Mouse (Mus musculus): Measurements from ENCODE around the gene Asgr2. TPM values are rescaled to one million over a fixed set of nuclear protein-coding genes. Genes with fewer than 3 reads are reported as not detected.
"Not testable (repeated sequence)": the region's sequence is repeated elsewhere in the genome, so short reads cannot be mapped to it uniquely, and the experiment has no call there.

Gene Asgr2
- polyA plus RNA-seq, 1 experiment from 2014 or later: not detected

DNA sequence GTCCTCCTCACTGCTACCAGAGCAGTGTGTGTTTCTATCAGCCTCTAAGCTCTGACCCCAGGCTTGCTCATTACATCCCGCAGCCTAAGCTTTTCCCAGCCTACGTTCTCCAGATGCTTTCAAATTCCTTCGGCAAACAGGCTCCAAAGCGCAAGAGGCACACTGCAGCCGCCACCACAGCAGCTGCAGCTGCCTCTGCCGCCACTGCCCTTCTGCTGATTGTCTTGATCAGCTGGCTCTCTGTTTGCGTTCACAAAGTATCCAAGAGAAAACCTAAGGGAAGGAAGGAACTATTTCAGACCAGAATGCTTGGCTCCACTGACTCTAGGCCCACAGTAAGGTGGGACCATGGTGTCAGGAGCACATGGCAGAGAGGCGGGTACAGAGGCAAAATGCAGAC is 14.6 kb downstream of the Asgr2 start:
- H3K4me3 ChIP-seq (ENCODE audit: low read depth, low read length): no peak overlapping the region
- ATAC-seq: no peak
- no peaks in the 10 kb centered on the region for H3K27me3 ChIP-seq (ENCODE audit: control insufficient read depth, insufficient read depth, low read depth, low read length)
- H3K4me1 ChIP-seq (ENCODE audit: control insufficient read depth, insufficient read depth, low read length): no peaks in the 10 kb centered on the region
- H3K4me2 ChIP-seq (ENCODE audit: low read length): no peak overlapping the region
- no peaks in the 10 kb centered on the region for H3K36me3 ChIP-seq (ENCODE audit: control insufficient read depth, insufficient read depth, low read length)
- no peak overlapping the region for H3K9ac ChIP-seq (ENCODE audit: low read depth, low read length)
- H3K27ac ChIP-seq (ENCODE audit: low read length): no peak overlapping the region
- 69% methylated on average over 8 of the region's 8 CpGs for WGBS
- H3K9me3 ChIP-seq (replicated peaks; ENCODE audit: control insufficient read depth, low read length, poor library complexity, severe bottlenecking): no peaks in the 10 kb centered on the region

DNA sequence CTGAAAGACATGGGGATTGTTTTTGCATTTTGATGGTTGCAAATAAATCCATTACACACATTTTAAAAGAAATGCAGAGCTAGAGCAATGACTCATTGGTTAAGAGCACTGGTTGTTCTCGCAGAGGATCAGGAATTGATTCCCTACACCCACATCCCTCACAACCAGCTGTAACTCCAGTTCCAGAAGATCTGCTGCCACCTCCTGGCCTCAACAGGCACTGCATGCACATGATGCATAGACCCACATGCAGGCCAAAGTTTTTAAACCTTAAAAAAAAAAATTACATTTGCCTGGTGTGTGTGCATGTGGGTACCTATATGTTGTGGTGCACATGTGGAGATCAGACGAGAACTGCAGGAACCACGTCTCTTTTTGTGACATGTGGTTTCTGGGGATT is 17.7 kb downstream of the Asgr2 start:
- no peak overlapping the region for H3K9ac ChIP-seq (ENCODE audit: low read depth, low read length)
- no peak overlapping the region for H3K4me2 ChIP-seq (ENCODE audit: low read length)
- no peak overlapping the region for H3K27ac ChIP-seq (ENCODE audit: low read length)
- no peaks in the 10 kb centered on the region for H3K36me3 ChIP-seq (ENCODE audit: control insufficient read depth, insufficient read depth, low read length)
- no peaks in the 10 kb centered on the region for H3K4me1 ChIP-seq (ENCODE audit: control insufficient read depth, insufficient read depth, low read length)
- H3K27me3 ChIP-seq (ENCODE audit: control insufficient read depth, insufficient read depth, low read depth, low read length): no peaks in the 10 kb centered on the region
- ATAC-seq: no peak
- 70% methylated on average over 3 of the region's 3 CpGs for WGBS
- no peak overlapping the region for H3K4me3 ChIP-seq (ENCODE audit: low read depth, low read length)
- no peaks in the 10 kb centered on the region for H3K9me3 ChIP-seq (replicated peaks; ENCODE audit: control insufficient read depth, low read length, poor library complexity, severe bottlenecking)

DNA sequence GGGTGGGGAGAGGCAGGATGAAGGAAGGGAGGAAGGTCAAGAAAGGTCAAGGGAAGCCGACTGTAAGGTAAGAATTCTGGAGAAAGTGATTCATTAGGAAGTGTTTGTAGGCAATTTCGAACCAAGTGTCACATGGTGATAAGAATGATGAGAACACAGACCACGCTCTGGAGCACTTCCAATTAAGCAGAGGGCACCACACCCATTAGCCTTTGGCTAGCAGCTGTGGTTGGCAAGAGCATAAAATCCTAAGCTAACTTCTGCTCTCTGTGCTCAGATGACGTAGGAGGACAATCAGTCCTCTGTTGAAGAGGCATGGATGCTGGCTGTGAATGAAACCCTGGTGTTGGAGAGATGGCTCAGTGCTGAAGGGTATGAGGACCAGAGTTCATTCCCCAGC is 22.1 kb downstream of the Asgr2 start:
- H3K4me2 ChIP-seq (ENCODE audit: low read length): no peak overlapping the region
- H3K4me1 ChIP-seq (ENCODE audit: control insufficient read depth, insufficient read depth, low read length): no peaks in the 10 kb centered on the region
- no peak overlapping the region for H3K9ac ChIP-seq (ENCODE audit: low read depth, low read length)
- 70% methylated on average over 4 of the region's 4 CpGs for WGBS
- no peak overlapping the region for H3K4me3 ChIP-seq (ENCODE audit: low read depth, low read length)
- H3K36me3 ChIP-seq (ENCODE audit: control insufficient read depth, insufficient read depth, low read length): no peaks in the 10 kb centered on the region
- no peaks in the 10 kb centered on the region for H3K27me3 ChIP-seq (ENCODE audit: control insufficient read depth, insufficient read depth, low read depth, low read length)
- ATAC-seq: no peak
- H3K9me3 ChIP-seq (replicated peaks; ENCODE audit: control insufficient read depth, low read length, poor library complexity, severe bottlenecking): no peaks in the 10 kb centered on the region
- H3K27ac ChIP-seq (ENCODE audit: low read length): no peak overlapping the region

DNA sequence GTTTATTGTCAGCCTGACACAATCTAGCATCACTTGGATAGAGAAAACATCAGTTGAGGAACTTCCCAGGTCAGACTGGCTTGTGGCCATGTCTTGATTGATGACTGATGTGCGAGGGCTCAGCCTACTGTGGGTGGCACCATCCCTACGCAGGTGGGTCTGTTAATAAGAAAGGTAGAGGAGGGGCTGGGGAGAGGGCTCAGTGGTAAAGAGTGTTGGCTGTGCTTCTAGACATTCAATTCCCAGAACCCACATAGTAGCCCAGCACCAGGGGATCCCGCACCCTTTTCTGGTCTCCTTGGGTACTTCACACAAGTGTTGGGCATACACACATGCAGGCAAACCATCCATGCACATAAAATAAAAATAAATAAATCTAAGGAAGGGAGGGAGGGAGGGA is 23.5 kb downstream of the Asgr2 start:
- no peaks in the 10 kb centered on the region for H3K27me3 ChIP-seq (ENCODE audit: control insufficient read depth, insufficient read depth, low read depth, low read length)
- H3K27ac ChIP-seq (ENCODE audit: low read length): no peak overlapping the region
- H3K4me1 ChIP-seq (ENCODE audit: control insufficient read depth, insufficient read depth, low read length): no peaks in the 10 kb centered on the region
- H3K36me3 ChIP-seq (ENCODE audit: control insufficient read depth, insufficient read depth, low read length): no peaks in the 10 kb centered on the region
- H3K9ac ChIP-seq (ENCODE audit: low read depth, low read length): no peak overlapping the region
- H3K9me3 ChIP-seq (replicated peaks; ENCODE audit: control insufficient read depth, low read length, poor library complexity, severe bottlenecking): peaks cover 3% of the 10 kb centered on the region; the same call in 1 of the 2 replicates
- no peak overlapping the region for H3K4me3 ChIP-seq (ENCODE audit: low read depth, low read length)
- ATAC-seq: no peak
- WGBS: 93% methylated on average over 3 of the region's 3 CpGs
- no peak overlapping the region for H3K4me2 ChIP-seq (ENCODE audit: low read length)

DNA sequence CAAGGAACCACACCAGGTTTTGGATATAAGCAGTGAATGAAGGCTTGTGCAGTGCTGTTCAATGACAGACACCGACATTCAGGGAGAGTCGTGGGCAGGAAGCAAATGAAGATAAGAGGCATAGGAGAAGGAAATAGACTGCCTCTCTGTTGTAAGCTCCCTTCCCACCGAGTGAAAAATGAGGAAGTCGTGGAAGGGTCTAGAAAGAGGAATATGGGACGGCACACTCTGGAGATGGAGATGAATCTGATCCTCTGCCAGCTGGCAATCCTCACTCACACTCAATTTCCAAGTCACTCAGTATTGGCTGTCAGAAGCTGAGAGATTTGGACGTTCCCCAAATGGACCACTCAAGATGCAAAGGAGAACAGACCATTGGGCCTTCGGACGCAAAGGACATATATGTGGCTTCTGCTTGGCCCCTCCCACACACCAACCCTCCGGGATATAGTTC is 37.5 kb downstream of the Asgr2 start, which contains the start of gene Mgl2:
Gene Mgl2, plus strand, starts transcription at position 404 of the 454 bp plus-strand sequence.
- 88% methylated on average over 9 of the region's 9 CpGs for WGBS

DNA sequence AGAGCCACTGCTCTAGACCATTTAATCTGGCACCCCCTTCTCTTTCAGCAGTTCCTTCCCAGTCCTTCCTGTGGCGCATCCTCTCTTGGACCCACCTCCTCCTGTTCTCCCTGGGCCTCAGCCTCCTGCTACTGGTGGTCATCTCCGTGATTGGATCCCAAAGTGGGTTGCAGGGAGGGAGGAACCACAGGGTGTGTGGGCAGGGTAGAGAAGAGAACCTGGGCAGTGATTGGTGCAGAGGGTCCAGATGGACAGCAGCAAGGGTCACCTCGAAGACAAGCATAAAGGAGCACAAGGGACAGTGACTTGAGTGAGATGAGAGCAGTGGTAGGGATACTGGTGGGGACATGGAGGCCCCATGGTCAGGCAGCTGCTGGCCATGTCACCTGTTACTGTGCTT is 42.6 kb downstream of the Asgr2 start:
- not testable (repeated sequence) for H3K4me2 ChIP-seq (ENCODE audit: low read length); H3K27me3 ChIP-seq (ENCODE audit: control insufficient read depth, insufficient read depth, low read depth, low read length); H3K9me3 ChIP-seq (replicated peaks; ENCODE audit: control insufficient read depth, low read length, poor library complexity, severe bottlenecking); ATAC-seq; H3K9ac ChIP-seq (ENCODE audit: low read depth, low read length); H3K4me1 ChIP-seq (ENCODE audit: control insufficient read depth, insufficient read depth, low read length); H3K27ac ChIP-seq (ENCODE audit: low read length); H3K36me3 ChIP-seq (ENCODE audit: control insufficient read depth, insufficient read depth, low read length); H3K4me3 ChIP-seq (ENCODE audit: low read depth, low read length)
- WGBS: 72% methylated on average over 3 of the region's 3 CpGs

More for the DNA sequence above, 37.5 kb downstream of the Asgr2 start, which contains the start of gene Mgl2:
- Histone ChIP-seq H3K27me3 (ENCODE audit: control insufficient read depth, insufficient read depth, low read depth, low read length) (no peaks in the 10 kb centered on the region), H3K4me1 (ENCODE audit: control insufficient read depth, insufficient read depth, low read length) (no peaks in the 10 kb centered on the region), H3K9me3 (replicated peaks; ENCODE audit: control insufficient read depth, low read length, poor library complexity, severe bottlenecking) (no peaks in the 10 kb centered on the region), H3K4me2 (ENCODE audit: low read length) (no peak within 1 kb of the TSS), H3K4me3 (ENCODE audit: low read depth, low read length) (no peak within 1 kb of the TSS), H3K9ac (ENCODE audit: low read depth, low read length) (no peak within 1 kb of the TSS), H3K36me3 (ENCODE audit: control insufficient read depth, insufficient read depth, low read length) (no peaks in the 10 kb centered on the region), H3K27ac (ENCODE audit: low read length) (no peak within 1 kb of the TSS)
- no peak for ATAC-seq

DNA sequence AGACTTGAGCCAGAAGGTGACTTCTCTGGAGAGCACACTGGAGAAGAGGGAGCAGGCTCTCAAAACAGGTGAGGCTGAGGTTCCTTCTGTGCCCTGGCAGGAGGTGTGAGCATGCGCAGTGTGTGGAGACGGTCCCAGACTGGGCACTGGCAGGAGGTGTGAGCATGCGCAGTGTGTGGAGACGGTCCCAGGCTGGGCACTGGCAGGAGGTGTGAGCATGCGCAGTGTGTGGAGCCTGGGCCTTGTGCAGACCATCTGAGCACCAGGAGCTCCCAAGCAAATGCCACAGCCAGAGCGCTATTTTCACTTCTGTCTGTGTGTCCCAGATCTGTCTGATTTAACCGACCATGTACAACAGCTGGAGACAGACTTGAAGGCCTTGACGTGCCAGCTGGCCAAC is 43.5 kb downstream of the Asgr2 start:
- not testable (repeated sequence) for ATAC-seq; H3K36me3 ChIP-seq (ENCODE audit: control insufficient read depth, insufficient read depth, low read length); H3K9ac ChIP-seq (ENCODE audit: low read depth, low read length); H3K4me2 ChIP-seq (ENCODE audit: low read length); H3K27ac ChIP-seq (ENCODE audit: low read length); H3K4me3 ChIP-seq (ENCODE audit: low read depth, low read length); H3K4me1 ChIP-seq (ENCODE audit: control insufficient read depth, insufficient read depth, low read length); H3K9me3 ChIP-seq (replicated peaks; ENCODE audit: control insufficient read depth, low read length, poor library complexity, severe bottlenecking); H3K27me3 ChIP-seq (ENCODE audit: control insufficient read depth, insufficient read depth, low read depth, low read length)
- 93% methylated on average over 8 of the region's 8 CpGs for WGBS

DNA sequence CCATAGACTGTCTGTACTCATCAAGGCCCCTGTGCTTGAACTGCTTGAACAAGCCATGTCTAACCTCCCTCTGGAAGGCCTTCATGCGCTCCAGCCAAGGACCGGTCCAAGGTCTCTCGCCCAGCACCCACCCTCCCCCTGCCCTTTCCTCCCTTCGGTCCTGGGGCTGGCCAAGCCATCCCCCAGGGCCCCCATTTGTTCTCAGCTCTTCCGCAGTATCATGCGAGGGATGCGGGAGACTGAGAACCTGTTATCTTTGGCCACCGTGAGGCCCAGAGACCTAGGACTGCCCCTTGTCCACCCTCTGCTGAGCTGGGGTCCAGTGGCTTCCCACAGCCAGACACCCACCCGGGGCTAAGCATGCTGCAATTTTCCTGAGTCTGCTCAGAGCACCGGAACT is 46.7 kb downstream of the Asgr2 start:
- Histone ChIP-seq H3K36me3 (ENCODE audit: control insufficient read depth, insufficient read depth, low read length) (no peaks in the 10 kb centered on the region), H3K4me3 (ENCODE audit: low read depth, low read length) (no peak overlapping the region), H3K27ac (ENCODE audit: low read length) (no peak overlapping the region), H3K9ac (ENCODE audit: low read depth, low read length) (no peak overlapping the region), H3K9me3 (replicated peaks; ENCODE audit: control insufficient read depth, low read length, poor library complexity, severe bottlenecking) (no peaks in the 10 kb centered on the region), H3K4me1 (ENCODE audit: control insufficient read depth, insufficient read depth, low read length) (no peaks in the 10 kb centered on the region), H3K27me3 (ENCODE audit: control insufficient read depth, insufficient read depth, low read depth, low read length) (no peaks in the 10 kb centered on the region), H3K4me2 (ENCODE audit: low read length) (no peak overlapping the region)
- no peak for ATAC-seq
- WGBS: 91% methylated on average over 10 of the region's 10 CpGs

DNA sequence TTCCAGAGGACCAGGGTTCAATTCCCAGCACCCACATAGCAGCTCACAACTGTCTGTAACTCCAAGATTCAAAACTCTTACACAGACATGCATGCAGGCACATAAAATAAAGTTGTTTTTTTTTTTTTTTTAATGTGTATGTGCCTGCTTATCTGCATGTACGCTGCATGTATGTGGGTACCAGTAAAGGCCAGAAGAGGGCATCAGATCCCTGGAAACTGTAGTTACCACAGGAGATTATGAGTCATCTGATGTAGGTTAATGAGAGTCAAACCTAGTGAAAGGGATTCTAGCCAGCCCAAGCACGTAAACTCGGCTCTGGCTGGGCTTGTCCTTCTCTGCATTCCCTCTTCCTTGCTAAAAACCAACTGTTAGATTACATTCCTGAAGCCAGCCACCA is 58.6 kb downstream of the Asgr2 start:
- no peaks in the 10 kb centered on the region for H3K9me3 ChIP-seq (replicated peaks; ENCODE audit: control insufficient read depth, low read length, poor library complexity, severe bottlenecking)
- no peak overlapping the region for H3K4me3 ChIP-seq (ENCODE audit: low read depth, low read length)
- WGBS: 66% methylated on average over 3 of the region's 3 CpGs
- no peaks in the 10 kb centered on the region for H3K36me3 ChIP-seq (ENCODE audit: control insufficient read depth, insufficient read depth, low read length)
- no peak overlapping the region for H3K9ac ChIP-seq (ENCODE audit: low read depth, low read length)
- no peak for ATAC-seq
- H3K4me2 ChIP-seq (ENCODE audit: low read length): no peak overlapping the region
- no peaks in the 10 kb centered on the region for H3K4me1 ChIP-seq (ENCODE audit: control insufficient read depth, insufficient read depth, low read length)
- no peak overlapping the region for H3K27ac ChIP-seq (ENCODE audit: low read length)
- no peaks in the 10 kb centered on the region for H3K27me3 ChIP-seq (ENCODE audit: control insufficient read depth, insufficient read depth, low read depth, low read length)
